Mouse (Mus musculus) kidney, adult 2 months (tissue): ENCODE measurements around the gene Jade3.

Experiments used
- CTCF ChIP-seq: fragments of 200-500 bp; conservative IDR thresholded peaks from 2 replicates; pipeline ENCODE4 v1.5.1; 2011; ENCODE audit warnings: low read depth, mild to moderate bottlenecking, control low read depth, low read length, moderate library complexity, mixed read lengths; ENCODE audit not compliant: insufficient read depth, insufficient read length
- POLR2A ChIP-seq: fragments of 200-500 bp; IDR thresholded peaks from one replicate; pipeline ENCODE4 v1.6.1; 2011; ENCODE audit warnings: low read depth, low read length, control low read depth

GRCm38 (mm10) chrX:20520290-20520939, 94.9 kb downstream of the Jade3 start:
- TF ChIP-seq CTCF (no peak), POLR2A (no peak)
